Mouse (Mus musculus): ENCODE results near the gene Foxm1.

Gene Foxm1

DNA sequence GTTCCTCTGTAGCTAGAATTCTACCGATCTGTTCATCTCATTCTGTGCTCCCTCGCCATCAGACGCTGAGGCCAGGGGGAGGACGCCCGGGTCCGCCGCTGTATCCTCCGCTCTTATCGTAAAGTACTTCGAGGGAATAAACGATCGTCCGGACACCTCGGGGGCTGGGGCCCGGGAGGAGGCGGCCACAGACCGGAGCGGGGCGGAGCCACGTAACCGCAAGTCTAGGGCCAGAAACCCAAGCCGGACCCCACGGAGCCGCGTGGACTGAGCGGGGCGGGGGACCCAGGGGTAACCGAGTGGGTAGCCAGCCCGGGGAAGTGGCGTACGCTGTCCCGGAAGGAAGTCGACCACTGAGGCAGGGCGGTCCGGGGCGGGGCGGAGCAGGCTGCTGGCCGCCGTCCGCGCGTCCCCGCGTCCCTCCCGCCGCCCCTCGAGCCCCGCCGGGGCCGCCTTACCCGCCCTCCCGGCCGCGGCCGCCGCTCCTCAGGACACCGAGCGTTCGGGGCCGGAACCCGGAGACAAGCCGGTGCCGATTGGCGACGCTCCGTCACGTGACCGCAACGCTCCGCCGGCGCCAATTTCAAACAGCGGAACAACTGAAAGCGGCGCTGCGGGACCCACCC is at the start of gene Foxm1, which contains the start of gene Rhno1:
Foxm1 (plus strand) TSS at position 587 of the 626 bp plus-strand sequence.
Rhno1 (minus strand) TSS at position 531 of the 626 bp plus-strand sequence.
- DNase-seq (ENCODE audit: low read depth) = peak; percentile 91

DNA sequence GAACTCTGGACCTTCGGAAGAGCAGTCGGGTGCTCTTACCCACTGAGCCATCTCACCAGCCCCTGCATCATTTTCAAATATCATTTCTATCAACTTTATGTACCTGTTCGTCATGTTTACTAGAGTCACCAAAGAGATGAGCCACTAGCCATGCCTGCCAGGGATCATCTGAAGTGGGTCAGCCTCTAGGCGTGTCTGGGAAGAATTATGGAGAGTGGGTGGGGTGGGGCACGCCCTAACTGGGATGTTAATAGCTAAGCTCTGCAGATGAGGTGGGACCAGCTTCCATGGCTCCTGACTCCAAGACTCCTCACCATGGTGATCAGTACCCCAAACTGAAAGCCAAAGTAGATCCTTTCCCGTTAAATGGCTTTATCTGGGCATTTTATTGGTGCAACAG is 48.0 kb upstream of the Foxm1 start:
- DNase-seq (ENCODE audit: low read depth) = no peak

DNA sequence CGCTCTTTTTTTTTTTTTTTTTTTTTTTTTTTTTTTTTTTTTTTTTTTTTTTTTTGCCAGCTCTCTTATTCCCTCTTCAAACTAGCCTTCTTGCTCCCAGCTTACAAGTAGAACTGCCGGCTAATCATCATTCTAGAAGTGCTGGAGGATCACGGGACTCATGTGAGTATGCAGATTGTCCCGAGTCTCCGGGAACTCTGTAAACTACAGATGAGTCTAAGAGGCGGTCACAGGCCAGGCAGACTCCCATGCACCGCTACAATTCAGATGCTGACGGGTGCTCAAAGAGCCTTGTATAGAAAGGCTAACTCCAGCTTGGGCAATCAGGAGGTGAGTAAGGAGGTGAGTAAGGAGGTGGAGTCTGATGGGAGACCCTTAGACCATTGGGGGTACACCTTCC is 47.2 kb upstream of the Foxm1 start:
- no peak for DNase-seq (ENCODE audit: low read depth)

DNA sequence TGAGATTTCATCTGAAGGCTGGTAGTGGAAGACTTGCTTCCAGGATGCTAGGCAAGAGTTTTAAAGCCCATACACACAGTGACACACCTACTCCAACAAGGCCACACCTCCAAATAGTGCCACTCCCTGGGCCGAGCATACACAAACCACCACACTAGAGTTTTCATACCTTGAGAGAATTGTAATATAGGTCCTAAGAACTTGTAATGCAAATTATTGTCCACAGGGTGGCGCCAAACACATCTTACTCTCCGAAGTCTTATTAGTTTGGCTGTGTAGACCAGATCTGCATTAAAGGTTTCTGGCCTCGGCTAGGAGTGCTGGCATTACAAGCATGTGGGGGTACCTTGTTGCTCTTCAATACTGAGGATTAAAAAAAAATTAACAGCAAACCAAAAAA is 44.5 kb upstream of the Foxm1 start:
- peak; percentile 86 for DNase-seq (ENCODE audit: low read depth)

DNA sequence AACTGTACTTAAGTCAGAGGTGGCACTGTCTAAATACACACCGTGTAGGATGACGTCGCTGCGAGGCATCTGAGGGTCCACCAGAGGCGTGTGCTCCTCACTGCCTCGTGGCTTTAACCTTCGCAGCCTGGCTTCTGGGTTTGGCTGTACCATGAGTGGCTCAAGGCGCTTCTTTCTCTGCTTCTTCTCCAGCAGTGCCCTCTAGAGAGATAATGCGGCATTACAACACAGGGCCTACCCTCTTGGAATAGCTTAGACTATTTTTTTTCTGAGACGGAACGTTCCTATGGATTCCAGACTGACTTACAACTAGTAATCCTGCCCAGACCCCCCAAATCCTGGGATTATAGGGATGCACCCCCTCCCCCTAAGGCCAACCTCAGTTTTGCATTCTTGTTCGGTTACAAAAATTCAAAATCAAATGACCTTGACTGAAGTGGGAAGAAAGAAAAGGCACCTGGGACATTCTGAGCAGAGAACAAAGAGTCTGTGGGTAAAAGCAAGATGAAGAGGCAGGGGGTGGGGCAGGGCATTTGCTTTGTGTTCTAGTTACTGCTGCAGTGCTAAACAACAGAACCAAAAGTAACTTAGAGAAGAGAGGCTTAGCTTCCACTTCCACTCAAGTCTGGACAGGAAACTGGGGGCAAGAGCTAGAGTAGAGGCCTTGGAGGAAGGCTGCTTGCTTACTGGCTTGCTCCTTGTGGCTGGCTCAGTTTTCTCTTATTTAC is 28.2 kb upstream of the Foxm1 start:
- peak; percentile 80 for DNase-seq (ENCODE audit: low read depth)

DNA sequence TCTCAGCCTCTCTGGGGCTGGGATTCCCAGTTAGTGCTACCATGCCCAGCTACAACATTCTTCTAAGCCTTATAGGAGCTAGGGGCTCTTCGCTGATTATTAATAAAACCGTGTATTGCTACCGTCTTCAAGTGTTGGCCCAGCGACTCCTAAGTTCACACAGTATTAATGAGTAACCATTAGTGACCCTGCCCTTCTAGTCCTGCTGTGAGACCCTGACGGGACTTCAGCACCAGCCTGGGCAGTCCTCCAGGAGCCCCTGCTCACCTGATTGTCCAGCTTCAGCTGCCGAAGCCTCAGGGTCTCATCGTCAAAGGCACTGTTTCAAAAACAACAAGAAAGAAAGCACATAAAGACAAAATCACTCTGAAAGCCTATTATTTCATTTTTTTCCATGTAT is 25.3 kb upstream of the Foxm1 start:
- no peak for DNase-seq (ENCODE audit: low read depth)

DNA sequence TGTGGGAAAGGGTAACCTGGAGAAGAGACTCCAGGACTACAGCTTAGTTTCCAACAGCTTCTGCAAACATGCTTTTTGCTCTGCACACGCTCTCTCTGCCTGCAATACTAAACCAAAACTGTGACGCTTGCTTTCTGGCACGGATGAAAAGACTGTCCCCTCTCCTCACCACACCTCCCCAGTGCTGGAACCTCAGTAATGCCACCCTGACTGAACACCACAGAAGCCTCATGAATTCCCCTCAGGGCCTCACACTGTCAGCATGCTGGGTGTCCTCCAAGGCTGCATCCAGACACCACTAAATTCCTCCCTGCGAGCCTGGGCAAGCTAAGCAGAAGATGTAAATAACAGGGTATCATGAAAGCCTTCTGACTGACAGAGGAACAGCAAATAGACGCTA is 23.9 kb upstream of the Foxm1 start:
- DNase-seq (ENCODE audit: low read depth) = no peak

DNA sequence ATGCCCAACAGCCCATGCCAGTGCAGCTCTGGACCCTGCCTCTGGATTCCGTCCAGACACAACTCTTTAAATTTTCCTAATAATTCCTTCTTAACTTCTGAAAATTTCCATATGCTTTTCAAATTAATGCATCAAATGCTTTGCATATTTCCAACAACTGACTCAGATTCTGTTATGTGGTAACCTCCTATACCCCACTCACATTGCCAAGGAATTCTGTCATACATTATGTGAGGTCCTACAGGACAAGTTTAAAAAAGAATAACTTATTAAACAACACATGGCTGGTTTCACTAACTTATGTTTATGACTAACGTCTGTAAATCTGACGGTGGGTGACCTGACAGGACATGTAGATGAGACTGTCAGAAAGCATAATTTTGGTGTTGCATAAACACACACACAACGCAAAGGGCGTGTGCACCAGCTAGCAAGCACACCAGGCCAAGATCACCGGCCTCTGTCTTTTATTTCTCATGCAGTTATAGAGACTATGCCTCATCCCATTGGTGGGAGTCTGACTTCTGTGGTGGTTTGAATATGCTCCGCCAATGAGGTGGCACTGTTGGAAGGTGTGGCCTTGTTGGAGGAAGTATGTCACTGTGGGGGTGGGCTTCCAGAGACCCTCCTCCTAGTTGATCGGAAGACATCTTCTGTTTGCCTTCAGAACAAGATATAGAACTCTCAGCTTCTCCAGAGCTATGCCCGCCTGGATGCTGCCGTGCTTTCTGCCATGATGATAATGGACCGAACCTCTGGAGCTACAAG is 20.6 kb upstream of the Foxm1 start:
- no peak for DNase-seq (ENCODE audit: low read depth)

DNA sequence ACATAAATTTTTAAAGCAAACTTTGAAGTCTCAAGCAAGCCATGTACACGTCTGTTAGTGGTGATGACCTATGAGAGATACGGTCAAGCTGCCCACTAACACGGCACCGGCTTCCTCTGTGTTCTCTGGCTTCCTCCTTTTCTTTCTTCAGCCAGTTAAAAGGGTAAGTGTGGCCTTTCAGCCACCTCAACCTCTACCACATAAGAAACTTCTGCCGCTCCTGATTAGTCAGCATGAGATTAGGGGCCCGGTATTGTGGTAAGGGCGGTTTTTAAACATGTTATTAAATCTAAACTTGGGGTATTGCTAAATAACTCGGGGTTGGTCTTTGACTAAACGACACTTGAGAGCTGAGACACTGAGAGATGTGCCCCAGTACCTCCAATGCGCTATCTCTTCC is 17.1 kb upstream of the Foxm1 start:
- peak; percentile 9 for DNase-seq (ENCODE audit: low read depth)

DNA sequence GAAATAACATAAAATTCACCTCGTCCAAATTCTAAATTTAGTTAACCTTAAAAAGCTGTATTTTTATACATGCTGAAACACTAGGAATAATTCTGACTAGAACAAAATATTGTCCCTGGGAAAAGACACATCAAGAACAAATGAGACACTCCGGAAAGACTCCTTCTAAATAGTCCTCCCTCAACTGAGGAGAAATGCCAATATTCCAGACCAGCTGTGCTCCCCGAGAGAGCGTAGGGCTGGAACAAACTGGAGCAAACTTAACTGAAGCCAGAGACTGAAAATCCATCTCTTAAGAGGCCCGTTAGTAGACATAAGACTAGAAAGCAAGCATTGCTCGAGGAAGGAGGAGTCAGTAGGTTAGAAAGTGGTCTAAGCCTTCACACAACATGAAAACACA is 16.0 kb upstream of the Foxm1 start:
- DNase-seq (ENCODE audit: low read depth) = no peak

DNA sequence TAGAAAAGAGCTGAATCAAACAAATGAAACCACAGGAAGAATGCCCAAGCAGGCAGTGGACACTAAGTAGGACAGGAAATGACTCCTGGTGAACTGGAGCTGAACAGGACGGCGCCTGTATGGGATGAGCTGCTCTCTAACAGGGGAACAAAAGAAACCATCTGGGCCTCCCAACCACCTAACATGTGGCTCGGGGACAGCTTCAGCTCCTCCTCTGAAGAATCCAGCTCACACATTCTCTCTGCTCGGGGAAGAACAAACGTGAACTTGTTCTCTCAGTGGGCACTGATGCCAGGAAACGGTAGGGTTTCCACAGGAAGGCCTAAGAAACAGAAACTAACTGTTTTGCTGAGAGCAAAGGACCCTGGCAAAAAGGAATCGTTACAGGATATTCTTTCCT is 13.1 kb upstream of the Foxm1 start:
- no peak for DNase-seq (ENCODE audit: low read depth)

DNA sequence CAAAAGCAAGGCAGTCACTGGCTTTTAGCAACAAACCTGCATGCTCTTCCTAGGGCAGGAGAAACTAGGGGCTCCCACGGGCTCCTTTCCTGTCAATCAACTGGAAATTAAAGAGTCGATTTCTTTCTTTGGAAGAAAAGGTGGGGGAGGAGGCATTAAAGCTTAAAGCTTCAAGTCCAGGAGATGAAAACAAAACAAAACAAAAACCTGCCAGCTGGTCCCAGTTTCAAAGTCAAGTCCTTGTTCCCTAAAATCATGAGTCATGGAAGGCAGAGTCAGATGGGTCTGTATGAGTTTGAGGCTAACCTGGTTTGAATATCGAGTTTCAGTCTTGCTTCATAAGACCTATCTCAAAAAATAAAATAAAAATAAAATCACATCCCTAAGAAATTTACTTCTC is 8.6 kb upstream of the Foxm1 start:
- DNase-seq (ENCODE audit: low read depth) = peak; percentile 12

DNA sequence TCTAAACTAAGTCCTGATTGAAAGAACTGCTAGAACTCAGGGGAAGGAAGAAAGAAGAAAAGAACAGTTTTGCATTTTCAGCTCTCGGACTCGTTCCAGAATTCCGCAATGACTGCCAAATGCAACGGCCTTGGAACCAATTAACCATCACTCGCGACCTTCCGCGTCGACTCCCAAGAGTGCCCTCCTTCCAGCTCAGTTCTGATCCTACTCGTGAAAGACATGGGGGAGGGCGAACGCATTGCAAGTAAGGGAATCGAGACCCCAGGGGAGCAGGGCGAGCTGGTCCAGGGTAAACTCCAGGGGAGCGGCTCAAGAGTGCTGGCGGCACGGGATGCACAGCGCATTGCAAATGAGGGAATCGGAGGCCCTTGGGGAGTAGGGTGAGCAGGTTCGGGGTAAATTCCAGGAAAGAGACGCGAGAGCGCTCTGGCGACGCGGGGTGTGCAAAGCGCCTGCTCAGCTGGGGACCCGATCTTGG is 7.5 kb upstream of the Foxm1 start:
- DNase-seq (ENCODE audit: low read depth) = no peak

DNA sequence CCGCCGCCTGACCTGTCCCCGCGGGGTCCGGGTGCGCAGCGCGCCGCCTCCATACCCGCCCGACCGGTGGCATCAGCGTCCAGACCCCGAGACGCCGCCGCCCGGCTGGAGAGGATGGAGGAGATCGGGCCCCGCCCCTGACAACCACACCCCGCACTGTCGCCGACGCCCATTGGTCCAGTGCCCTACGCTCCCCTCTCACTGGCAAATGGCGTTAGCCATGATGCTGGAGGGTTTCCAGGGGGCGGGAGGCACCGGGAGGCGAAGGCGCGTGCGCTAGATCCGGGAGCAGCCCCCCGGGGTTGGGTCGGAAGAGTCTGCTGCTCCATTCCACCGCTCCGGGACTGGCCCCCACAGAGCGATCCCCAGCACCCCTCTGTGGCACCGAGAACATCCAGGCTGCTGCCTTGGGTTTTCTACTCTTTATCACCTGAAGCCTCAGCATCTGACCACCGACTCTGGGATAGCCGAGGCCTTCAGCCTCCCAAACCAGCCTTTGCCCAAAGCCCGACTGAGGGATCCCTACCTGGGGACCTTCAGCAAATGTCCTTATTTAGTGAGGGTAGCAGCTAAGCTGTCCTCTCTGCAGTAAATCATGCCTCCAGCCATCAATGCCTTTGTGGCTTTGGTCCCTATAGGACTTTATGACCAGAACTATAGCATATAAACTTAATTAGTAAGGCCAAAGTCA is 6.9 kb upstream of the Foxm1 start, which contains the start of gene Tulp3:
Tulp3 (minus strand) TSS at position 126 of the 691 bp plus-strand sequence.
- DNase-seq (ENCODE audit: low read depth) = peak; percentile 92

DNA sequence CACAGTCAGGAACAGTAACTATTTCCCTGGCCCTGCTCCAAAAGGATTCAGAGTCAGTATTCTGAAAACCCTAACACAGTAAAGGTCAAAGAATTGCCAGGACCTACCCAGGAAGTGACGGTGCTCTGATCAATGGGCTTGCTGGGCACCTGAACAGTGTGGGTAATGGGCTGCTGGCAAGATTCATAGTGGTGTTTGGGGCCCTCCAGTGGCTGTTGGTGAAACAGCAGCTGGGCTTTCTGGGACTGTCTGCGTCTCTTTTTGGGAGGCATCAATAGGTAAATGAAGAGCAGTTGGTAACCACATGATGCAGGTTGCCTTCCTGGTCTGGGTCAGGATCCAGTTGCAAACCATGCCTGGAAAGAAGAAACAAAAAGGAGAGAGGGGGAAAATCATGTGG is 3.8 kb upstream of the Foxm1 start:
- DNase-seq (ENCODE audit: low read depth) = peak; percentile 81

DNA sequence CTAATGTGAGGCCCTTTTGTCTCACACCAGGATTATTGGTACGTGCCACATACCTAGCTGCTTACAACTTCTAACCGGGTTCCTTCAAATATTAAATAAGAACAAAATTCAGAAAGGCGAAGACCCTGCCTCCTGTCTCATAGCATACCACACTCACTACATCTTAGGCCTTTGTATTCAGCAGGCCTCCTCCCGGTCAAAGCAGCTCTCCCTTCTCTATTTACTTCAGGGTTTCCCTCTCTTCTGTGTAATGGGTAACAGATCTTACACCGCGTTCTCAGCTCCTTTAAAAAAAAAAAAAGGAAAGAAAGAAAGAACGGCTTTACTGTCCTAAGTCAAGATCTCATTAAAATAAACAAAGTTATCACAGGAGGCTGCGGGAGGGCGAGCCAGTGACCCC is 866 bp upstream of the Foxm1 start:
- DNase-seq (ENCODE audit: low read depth) = no peak

DNA sequence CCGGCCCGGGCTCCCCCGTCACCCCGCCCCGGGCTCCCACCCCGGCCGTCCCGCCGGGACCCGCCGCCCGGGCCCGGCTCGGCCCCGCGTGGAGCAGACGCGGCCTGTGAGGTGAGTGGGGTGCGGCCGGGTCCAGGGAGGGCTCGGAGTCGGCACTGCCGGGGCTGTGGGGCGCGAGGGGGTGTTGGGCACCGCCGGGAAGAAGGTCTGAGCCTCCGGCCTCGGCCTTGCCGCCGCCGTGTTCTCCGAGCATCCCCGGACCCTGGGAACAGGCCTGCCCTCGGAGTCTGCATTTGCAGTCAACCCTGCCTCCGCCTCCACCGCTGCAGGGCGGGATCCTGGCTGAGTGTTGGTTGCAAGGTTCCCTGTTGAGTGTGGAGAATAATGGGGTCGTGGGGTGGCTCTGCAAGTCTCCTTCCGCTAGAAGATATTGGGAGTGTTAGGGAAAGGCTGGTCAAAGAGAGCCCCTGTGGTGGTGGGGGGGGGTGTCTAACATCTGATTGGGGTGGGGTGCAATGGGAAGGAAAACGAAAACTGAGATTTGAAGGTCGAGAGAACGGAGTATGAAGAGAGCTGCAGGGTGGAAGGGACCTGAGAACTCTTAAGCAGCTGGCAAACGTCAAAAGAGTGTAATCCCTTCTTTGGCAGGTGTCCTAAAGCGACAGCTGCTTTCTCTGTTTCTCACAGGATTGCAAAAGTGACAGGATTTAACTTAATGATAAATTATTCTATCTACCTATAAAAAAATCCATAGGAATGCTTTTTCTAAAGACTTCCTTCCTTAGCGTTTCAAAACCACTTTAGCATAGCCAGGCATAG is 449 bp downstream of the Foxm1 start:
- DNase-seq (ENCODE audit: low read depth) = peak; percentile 47

DNA sequence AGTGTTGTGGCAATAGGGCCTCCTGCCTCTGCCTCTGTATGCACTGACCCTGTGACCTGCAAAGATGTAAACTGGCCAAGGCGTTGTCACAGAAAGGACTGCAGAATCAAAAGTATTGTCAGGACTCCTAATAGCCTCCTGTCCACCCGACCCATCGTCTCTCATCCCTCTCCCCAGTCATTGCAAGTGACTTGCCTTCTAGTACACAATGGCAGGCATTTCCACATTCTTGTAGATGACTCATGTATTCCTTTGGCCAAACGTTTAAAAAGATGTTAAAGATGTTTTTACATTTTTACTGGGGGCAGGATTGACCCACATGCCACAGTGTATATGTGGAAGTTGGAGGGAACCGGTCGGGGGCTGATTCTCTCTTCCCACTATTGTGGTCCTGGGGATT is 2.0 kb downstream of the Foxm1 start:
- DNase-seq (ENCODE audit: low read depth) = no peak

DNA sequence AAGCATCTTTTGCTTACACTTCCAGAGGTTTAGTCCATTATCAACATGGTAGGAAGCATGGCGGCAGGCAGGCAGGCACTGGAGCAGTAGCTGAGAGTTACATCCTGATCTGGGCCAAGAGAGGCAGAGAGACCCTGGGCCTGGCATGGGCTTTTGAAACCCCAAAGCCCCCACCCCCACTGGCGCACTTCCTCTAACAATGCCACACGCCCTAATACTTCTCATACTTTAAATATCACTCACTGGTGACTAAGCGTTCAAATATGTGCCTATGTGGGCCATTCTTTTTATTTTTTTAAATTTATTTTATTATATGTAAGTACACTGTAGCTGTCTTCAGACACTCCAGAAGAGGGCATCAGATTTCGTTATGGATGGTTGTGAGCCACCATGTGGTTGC is 3.7 kb downstream of the Foxm1 start:
- no peak for DNase-seq (ENCODE audit: low read depth)

DNA sequence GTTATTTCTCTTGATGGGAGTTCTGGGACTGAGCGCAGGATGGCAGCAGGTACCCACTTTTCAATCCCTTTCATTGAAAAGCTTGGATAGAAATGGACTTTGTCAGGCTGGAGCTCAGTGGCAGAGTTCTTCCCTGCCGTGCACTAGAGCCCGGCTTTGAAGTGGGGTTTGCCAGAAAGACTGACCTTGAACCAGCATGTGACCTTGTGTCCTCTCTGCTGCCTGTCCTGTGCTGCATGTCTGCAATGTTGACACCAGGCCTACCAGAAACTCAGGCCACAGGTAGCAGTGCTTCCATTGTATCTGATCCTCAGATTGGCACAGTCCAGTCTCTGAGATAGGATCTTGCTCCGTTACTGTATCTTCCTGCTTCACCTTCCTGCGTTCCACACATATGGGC is 7.3 kb downstream of the Foxm1 start:
- DNase-seq (ENCODE audit: low read depth) = no peak

DNA sequence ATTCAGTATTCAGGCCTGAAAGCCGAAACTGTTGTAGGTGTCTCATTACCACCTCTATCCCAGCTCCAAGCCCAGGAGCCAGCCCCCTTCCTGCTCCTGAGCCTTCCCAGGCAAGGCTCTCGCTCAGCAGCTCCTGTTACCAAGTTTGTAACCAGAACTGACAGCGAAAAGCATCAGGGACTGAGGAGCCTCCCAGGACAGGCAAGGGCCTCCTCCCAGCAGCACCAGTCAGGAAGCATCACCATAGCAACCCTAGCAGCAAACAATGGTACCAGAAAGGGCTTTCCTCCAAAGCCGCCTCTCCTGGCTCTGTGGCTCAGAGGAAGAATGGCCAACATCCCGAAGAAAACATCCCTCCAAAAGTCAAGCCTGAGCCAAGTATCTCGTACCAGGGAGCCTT is 12.4 kb downstream of the Foxm1 start, which contains the start of the genes Tex52 and Gm44596:
Tex52 (plus strand) TSS at position 265 of the 400 bp plus-strand sequence.
Gm44596 (plus strand) TSS at position 312 of the 400 bp plus-strand sequence.
- DNase-seq (ENCODE audit: low read depth) = no peak

Data from induced T-regulatory cell, adult 2 months (primary cell).